Mouse (Mus musculus) G1E (cell line): Measurements from ENCODE around the gene Igfbpl1.

Experiments
- CTCF ChIP-seq: IDR thresholded peaks from 2 replicates; pipeline ENCODE4 v1.5.1; 2012; ENCODE audit warnings: low read depth, low read length, inconsistent platforms, mixed read lengths
- GATA1 ChIP-seq: IDR thresholded peaks from 2 replicates; pipeline ENCODE4 v1.6.1; 2012; ENCODE audit warnings: borderline replicate concordance, low read length, inconsistent platforms, mixed read lengths
- GATA2 ChIP-seq: IDR thresholded peaks from 2 replicates; pipeline ENCODE4 v1.6.1; 2012; ENCODE audit warnings: low read depth, low read length, inconsistent platforms, borderline replicate concordance
- POLR2AphosphoS5 ChIP-seq: IDR thresholded peaks from 2 replicates; pipeline ENCODE4 v1.6.1; 2012; ENCODE audit warnings: low read depth, low read length, inconsistent platforms; ENCODE audit not compliant: insufficient replicate concordance
- TAL1 ChIP-seq: conservative IDR thresholded peaks from 2 replicates; pipeline ENCODE4 v1.6.1; 2012; ENCODE audit warnings: low read depth, low read length, inconsistent platforms, mixed read lengths

GRCm38 (mm10) chr4:45872147-45872546 is 45.4 kb upstream of the Igfbpl1 start:
- TF ChIP-seq CTCF (no peak), GATA1 (no peak), TAL1 (no peak), GATA2 (no peak), POLR2AphosphoS5 (no peak)
